Mouse (Mus musculus): ENCODE results near the gene Tbca.

The Tbca gene

DNA sequence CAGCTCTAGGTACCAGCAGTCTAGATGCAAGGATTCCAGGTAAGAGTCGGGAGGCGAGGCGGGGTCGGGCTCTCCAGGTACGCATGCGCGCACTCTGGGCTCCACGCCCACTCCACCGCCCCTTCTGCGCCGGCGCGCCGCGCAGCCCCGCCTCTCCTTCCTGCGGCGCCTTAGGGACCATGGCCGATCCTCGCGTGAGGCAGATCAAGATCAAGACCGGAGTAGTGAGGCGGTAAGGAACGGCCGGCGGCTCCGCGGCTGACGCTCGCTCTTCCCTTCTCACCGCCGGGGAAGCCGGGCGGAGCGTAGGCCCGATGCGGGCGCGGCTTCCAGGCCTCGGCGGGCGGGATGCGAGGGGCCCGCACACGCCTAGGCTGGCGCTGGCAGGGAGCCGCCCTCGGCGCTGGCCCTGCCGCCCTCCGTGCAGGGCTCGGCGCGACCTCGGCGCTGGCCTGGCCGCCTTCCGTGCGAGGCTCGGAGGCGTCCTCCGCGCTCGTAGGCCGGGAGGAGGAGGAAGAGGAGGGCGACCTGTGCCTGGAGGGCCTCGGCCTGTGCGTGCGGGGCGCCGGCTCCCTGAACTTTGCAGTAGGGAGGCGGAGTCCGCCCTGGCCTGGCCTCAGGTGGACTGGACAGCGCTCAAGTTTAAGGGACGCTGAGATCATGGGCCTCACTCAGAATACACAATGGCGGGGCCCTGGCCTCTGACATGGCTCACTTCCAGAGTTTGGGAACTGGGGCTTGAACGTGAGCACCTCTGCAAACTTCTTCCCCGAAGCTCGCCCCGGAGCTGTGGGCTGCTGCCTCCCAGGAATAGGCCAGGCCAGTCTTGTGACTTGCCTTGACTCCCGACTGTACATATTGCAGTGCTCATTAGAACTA is at the start of gene Tbca:
Gene Tbca, plus strand, starts transcription at position 140 of the 879 bp plus-strand sequence.
- ChIA-PET CTCF (interaction anchor here in 2 of 4 experiments (0.6 kb wide), 2 partner anchors 370 to 989 kb away, joined by 3 read pairs; no protein-coding TSS in a partner anchor), POLR2A (interaction anchor here in 3 of 4 experiments (0.5 to 1.4 kb wide), 11 partner anchors 9 to 537 kb away, joined by 3 to 5 read pairs (median 3); no protein-coding TSS in a partner anchor)

- POLR2A ChIA-PET = no interaction called here
- CTCF ChIA-PET = interaction anchor here in 1 of 4 experiments (0.7 kb wide), 1 partner anchor 141 kb away, joined by 3 read pairs; no protein-coding TSS in a partner anchor
Observed at GRCm38 (mm10) chr13:94745176-94745575, 43.5 kb upstream of the Tbca start.

GRCm38 (mm10) chr13:94765852-94766251 is 22.9 kb upstream of the Tbca start:
- POLR2A ChIA-PET = interaction anchor here in 2 of 4 experiments (1.1 to 1.9 kb wide), 3 partner anchors 16 to 118 kb away, joined by 3 to 5 read pairs (median 4); no protein-coding TSS in a partner anchor

GRCm38 (mm10) chr13:94768460-94769154 is 20.1 kb upstream of the Tbca start:
- CTCF ChIA-PET = no interaction called here
- POLR2A ChIA-PET = interaction anchor here in 1 of 4 experiments (0.6 kb wide), 1 partner anchor 88 kb away, joined by 3 read pairs; no protein-coding TSS in a partner anchor

More at GRCm38 (mm10) chr13:94765852-94766251, 22.9 kb upstream of the Tbca start:
- CTCF ChIA-PET = interaction anchor here in 1 of 4 experiments (0.6 kb wide), 1 partner anchor 114 kb away, joined by 4 read pairs; no protein-coding TSS in a partner anchor

GRCm38 (mm10) chr13:94769155-94769470 is 19.6 kb upstream of the Tbca start:
- POLR2A ChIA-PET = interaction anchor here in 1 of 4 experiments (0.6 to 1.4 kb wide), 2 partner anchors 51 to 89 kb away, joined by 3 read pairs; no protein-coding TSS in a partner anchor
- CTCF ChIA-PET = no interaction called here

- POLR2A ChIA-PET = interaction anchor here in 1 of 4 experiments (0.6 kb wide), 1 partner anchor 996 kb away, joined by 3 read pairs; no protein-coding TSS in a partner anchor
- CTCF ChIA-PET = no interaction called here
Observed at GRCm38 (mm10) chr13:94786866-94787265, 1.8 kb upstream of the Tbca start.

DNA sequence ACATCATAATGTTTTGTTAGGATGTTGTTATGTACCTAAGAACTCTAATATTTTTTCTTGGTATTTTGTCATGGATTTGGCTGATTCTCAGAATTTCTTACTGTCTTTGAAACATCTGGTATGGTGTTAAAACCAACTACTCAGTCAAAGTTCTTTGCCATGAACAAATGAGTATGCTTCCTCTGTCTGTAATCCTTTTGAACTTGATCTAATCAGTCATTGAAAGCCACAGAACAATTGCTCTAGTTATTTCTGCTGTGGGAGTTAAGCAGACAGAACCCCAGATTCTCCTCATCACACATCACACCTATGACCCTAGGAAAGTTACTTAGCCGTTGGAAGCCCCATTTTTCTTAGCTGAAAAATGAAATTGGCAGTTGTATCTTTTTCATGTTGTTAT is 6.0 kb downstream of the Tbca start:
- POLR2A ChIA-PET = no interaction called here
- CTCF ChIA-PET = no interaction called here

DNA sequence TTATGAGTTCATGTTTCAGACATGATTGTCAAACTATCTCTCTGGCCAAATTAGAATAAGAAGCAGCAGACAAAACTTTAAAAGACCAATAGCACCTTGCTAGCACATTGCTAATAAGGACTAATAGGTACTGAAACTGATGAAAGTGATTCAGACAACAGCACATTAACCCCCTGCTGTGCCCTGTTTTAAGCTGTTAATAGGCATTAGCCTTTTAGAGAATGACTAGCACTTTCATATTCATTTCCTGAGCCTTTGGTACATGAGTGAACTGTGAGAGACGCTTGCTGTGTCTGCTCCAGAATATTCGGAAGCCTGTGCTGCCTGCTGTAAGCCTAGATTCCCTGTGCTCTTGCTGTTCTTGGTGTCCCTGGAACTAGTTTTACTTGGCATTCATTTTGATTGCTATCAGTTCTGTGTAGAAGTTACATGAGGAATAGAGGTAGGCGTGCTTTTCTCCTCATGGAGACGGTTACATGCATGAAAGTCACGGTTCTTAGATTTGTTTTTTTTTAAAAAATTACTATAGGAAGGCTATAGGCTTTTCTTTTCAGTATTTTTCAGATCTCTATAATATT is 14.9 kb downstream of the Tbca start:
- CTCF ChIA-PET = no interaction called here
- POLR2A ChIA-PET = interaction anchor here in 1 of 4 experiments (0.6 to 1.4 kb wide), 2 partner anchors 45 to 86 kb away, joined by 3 to 4 read pairs; no protein-coding TSS in a partner anchor

DNA sequence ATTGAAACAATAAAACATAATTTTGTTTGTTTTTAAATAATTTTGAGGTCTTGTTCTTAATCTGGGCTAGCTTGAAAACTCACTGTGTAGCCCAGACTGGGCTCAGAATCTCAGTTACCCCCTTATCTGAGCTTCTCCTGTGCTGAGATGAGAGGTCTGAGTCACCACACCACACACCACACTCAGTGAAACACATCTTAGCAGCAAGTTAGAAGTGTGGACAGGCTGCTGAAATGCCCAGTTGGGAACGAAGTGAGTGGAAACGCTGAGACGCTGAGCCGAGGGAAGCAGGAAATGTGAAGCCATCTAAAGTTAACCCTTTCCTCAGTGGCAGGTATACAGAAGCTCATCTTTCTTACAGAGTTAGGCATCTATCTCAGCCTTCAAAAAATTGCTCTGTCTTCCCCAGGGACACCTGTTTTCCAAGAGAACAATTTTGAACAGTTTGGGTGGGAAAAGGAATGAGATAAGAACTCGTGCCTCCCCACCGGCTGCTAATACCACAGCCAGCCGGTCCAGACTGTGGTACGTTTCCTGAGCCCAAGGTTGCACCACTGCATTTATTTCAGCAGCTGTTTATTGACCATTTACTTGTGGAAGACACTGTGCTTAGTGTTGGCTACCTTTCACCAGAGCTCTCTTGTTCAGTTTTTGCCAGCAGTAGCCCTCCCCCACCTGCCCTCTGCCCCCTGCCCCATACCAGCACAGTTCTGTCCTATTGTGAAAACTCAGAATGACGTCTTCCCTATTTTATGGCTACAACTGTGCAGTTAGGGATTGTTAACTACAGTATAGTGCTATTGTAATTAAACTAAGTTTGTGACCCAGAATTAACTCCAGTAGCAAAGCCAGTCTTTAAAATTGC is 17.8 kb downstream of the Tbca start:
- ChIA-PET CTCF (interaction anchor here in 1 of 4 experiments (0.7 kb wide), 1 partner anchor 69 kb away, joined by 3 read pairs; the partner anchor contains the start of gene Otp), POLR2A (interaction anchor here in 2 of 4 experiments (0.6 to 1.5 kb wide), 4 partner anchors 13 to 39 kb away, joined by 3 to 5 read pairs (median 4); no protein-coding TSS in a partner anchor)

- ChIA-PET CTCF (no interaction called here), POLR2A (interaction anchor here in 2 of 4 experiments (1.2 to 1.9 kb wide), 2 partner anchors 11 to 27 kb away, joined by 3 to 4 read pairs; no protein-coding TSS in a partner anchor)
Observed at GRCm38 (mm10) chr13:94808596-94808995, 19.9 kb downstream of the Tbca start.

- ChIA-PET CTCF (interaction anchor here in 3 of 4 experiments (0.6 to 0.8 kb wide), 3 partner anchors 14 to 120 kb away, joined by 3 to 4 read pairs (median 3); no protein-coding TSS in a partner anchor), POLR2A (interaction anchor here in 3 of 4 experiments (0.7 to 1.9 kb wide), 4 partner anchors 9 to 302 kb away, joined by 3 to 7 read pairs (median 4); no protein-coding TSS in a partner anchor)
Observed at GRCm38 (mm10) chr13:94809724-94810123, 21.0 kb downstream of the Tbca start.

DNA sequence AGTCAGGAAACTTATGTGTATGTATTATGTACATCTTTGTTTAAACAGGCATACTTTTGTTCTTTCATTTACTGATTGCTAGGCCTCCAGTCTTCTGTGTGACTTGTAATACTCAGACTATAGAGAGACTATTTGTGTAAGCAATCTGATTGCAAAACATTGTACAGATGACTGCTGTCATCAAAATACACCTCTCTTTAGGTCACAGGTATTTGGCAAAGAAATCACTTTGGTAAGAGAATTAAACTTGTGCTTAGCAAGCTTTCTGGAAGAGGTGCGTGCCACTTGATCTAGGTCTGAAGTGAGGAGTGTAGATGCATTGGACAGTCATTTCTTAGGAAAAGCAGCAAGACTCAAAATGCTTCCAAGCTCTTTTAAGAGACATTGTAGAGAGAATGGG is 22.7 kb downstream of the Tbca start:
- ChIA-PET POLR2A (interaction anchor here in 1 of 4 experiments (1.1 kb wide), 1 partner anchor 123 kb away, joined by 3 read pairs; no protein-coding TSS in a partner anchor), CTCF (no interaction called here)

DNA sequence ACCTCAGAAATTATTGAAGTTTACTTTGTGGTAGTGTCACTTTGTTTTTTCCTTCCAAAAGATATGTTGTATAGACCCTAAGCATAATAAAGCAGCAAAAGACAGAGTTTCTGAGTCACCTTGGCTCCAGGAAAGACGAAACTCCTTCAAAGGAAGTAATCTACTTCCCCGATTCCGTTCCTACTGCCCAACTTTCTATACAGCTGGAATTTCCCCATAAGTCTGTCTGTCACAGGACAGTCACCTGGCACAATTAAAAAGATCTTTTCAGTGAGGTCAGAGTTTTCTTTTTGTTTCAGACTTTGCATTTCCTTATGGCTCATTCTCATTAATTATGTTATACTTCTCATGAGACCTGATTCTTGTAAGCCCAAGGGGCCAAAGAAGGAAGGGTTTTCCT is 25.1 kb downstream of the Tbca start:
- ChIA-PET CTCF (no interaction called here), POLR2A (no interaction called here)

DNA sequence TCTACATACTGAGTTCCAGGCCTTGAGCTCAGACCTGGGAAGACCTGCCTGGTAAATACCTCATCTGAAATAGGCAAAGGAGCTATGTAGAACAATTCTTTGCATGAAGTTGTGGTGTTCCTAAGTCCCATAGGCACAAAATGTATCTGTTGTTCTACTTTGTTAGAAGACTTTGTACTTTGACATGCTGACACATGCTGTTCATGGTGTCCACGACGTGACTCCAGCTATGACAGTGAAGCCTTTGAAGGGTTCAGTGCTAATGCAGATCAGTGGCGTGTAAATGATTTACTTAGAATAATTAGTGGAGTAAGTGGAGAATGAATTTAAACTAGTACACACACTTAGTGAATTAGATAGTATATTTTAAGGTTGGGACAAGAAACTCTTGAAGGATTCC is 31.8 kb downstream of the Tbca start:
- POLR2A ChIA-PET = interaction anchor here in 2 of 4 experiments (0.5 to 1.3 kb wide), 2 partner anchors 12 to 26 kb away, joined by 3 read pairs; no protein-coding TSS in a partner anchor
- CTCF ChIA-PET = no interaction called here

GRCm38 (mm10) chr13:94820956-94821355 is 32.2 kb downstream of the Tbca start:
- POLR2A ChIA-PET = interaction anchor here in 1 of 4 experiments (1.3 kb wide), 1 partner anchor 12 kb away, joined by 3 read pairs; no protein-coding TSS in a partner anchor
- CTCF ChIA-PET = no interaction called here

- ChIA-PET CTCF (no interaction called here), POLR2A (interaction anchor here in 3 of 4 experiments (0.7 to 1.5 kb wide), 5 partner anchors 9 to 22 kb away, joined by 3 to 5 read pairs (median 4); no protein-coding TSS in a partner anchor)
Observed at GRCm38 (mm10) chr13:94826389-94826788, 37.7 kb downstream of the Tbca start.

DNA sequence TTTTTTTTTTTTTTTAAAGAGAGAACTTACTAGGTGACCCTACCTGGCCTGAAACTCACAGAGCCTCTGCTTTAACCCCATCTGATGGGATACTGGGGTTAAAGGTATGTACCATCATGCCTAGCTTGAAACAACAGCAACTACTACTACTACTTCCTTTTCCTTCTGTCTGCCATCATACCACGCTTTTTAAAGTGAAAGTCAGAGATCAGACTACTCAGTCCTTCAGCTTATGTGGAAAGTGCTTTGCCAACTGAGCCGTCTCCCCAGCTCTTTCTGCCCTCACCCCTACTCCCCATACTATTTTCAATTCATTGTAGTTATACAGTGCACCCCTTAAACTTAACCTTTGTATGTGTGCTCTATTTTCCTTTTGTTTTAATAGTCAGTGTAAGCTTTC is 38.3 kb downstream of the Tbca start:
- CTCF ChIA-PET = no interaction called here
- POLR2A ChIA-PET = interaction anchor here in 3 of 4 experiments (0.7 to 1.5 kb wide), 5 partner anchors 9 to 23 kb away, joined by 3 to 5 read pairs (median 4); no protein-coding TSS in a partner anchor
